In the genomic region with DNA sequence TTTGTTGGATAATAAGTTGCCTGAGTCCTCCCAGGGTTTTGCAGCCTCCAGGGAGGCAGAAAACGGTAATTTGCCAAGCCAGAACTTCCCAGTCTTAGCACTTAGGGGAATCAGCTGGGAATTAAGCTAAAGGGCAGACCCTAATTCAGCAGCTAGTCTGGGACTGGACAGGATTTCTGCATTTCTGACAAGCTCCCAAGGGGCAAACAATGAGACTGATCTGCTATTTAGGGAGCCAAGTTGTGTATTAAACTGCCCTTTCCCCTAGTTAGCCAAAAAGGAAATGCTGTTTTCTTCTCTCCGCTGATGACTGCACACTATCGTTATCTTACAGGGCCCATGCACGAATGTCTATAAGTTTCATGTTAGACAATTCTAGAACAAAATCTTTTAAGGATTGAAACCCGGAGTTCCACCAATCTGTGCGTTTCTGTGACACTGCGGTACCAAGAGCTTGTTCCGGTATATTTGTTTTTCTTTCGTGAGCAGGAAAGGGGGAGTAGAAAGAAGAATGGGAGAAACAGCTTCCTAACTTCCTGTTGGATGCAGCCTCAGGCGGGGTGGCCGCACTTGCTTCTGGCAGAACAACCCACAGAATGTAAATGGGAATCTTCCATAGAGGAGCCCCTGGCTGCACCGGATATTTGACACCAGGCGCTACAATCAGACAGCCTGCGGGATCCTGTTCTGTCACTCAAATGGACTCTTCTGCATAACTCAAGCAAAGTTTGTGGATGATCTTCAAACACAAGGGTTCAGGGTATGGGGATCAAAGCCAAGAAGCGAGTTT, we compare ENCODE assay signal across 10 mouse cellular contexts. TPM values are rescaled to one million over a fixed set of nuclear protein-coding genes. Genes with fewer than 3 reads are reported as not detected.
DNase-seq lines count a peak whose midpoint lies in the region; ATAC-seq and TF ChIP-seq lines count a peak whose summit lies in the region.
"Had no signal": no experiment of that assay in that cellular context is flagged by ENCODE, and none has a peak within 500 bp of the region (broad histone marks: within the 10 kb centered on the region; RNA-seq: fewer than 3 reads in every experiment).

No protein-coding gene starts in this region.

- ATAC-seq in lung, embryonic 14.5 days (ENCODE audit: insufficient read depth) = peak; percentile 65; the same call in 1 of the 2 replicates
- peak; percentile 68 for ATAC-seq in hindbrain, postnatal 0 days
- no peak for ATAC-seq in midbrain, embryonic 16.5 days

- no peaks in the 10 kb centered on the region for H3K9me3 ChIP-seq in lung, embryonic 14.5 days (ENCODE audit: low read depth, low read length)
- no peaks in the 10 kb centered on the region for H3K9me3 ChIP-seq in hindbrain, postnatal 0 days (ENCODE audit: low read length)
- no peaks in the 10 kb centered on the region for H3K9me3 ChIP-seq in midbrain, embryonic 16.5 days (replicated peaks; ENCODE audit: control insufficient read depth, low read length, poor library complexity, severe bottlenecking)
- H3K9me3 ChIP-seq: liver, embryonic 13.5 days; neural tube, embryonic 12.5 days had no signal

- peak overlapping the region; percentile 70 for H3K27ac ChIP-seq in lung, embryonic 14.5 days (ENCODE audit: low read depth)
- peak overlapping the region; percentile 32 for H3K27ac ChIP-seq in hindbrain, postnatal 0 days
- H3K27ac ChIP-seq in midbrain, embryonic 16.5 days (ENCODE audit: low read length) = peak overlapping the region; percentile 33; the same call in 1 of the 2 replicates
- H3K27ac ChIP-seq: liver, embryonic 13.5 days; neural tube, embryonic 12.5 days had no signal

- H3K27me3 ChIP-seq in lung, embryonic 14.5 days (ENCODE audit: insufficient read depth, low read length) = no peaks in the 10 kb centered on the region
- no peaks in the 10 kb centered on the region for H3K27me3 ChIP-seq in hindbrain, postnatal 0 days (ENCODE audit: insufficient read depth, low read length)
- H3K27me3 ChIP-seq in midbrain, embryonic 16.5 days (ENCODE audit: control insufficient read depth, insufficient read depth, low read depth, low read length) = no peaks in the 10 kb centered on the region
- H3K27me3 ChIP-seq: neural tube, embryonic 12.5 days had no signal

- 0 out of 2 replicates have a peak overlapping the region, but pooled peaks have one; percentile 22 for H3K9ac ChIP-seq in lung, embryonic 14.5 days
- H3K9ac ChIP-seq in hindbrain, postnatal 0 days (replicated peaks; ENCODE audit: low read length) = no peak overlapping the region
- no peak overlapping the region for H3K9ac ChIP-seq in midbrain, embryonic 16.5 days (ENCODE audit: low read depth, low read length)
- H3K9ac ChIP-seq: liver, embryonic 13.5 days; neural tube, embryonic 12.5 days had no signal

- DNase-seq in embryo, embryonic 10 days (ENCODE audit: low spot score) = peak; percentile 53
- no peak for DNase-seq in embryo, embryonic 9.5 days (ENCODE audit: extremely low spot score)
- peak; percentile 70 for DNase-seq in lung, embryonic 14.5 days
- DNase-seq in lung, adult 18-20 months = no peak
- DNase-seq in hindbrain, postnatal 0 days (ENCODE audit: low spot score) = no peak
- DNase-seq in left cerebral cortex, adult 9 months (ENCODE audit: low spot score in 2 of 2) = no peak
- no peak for DNase-seq in thymus, postnatal 10 days (ENCODE audit: low spot score in 2 of 2)
- DNase-seq: liver, embryonic 13.5 days had no signal

- peak overlapping the region; percentile 34 for H3K4me2 ChIP-seq in lung, embryonic 14.5 days
- peak overlapping the region; percentile 16; the same call in 1 of the 2 replicates for H3K4me2 ChIP-seq in hindbrain, postnatal 0 days (ENCODE audit: low read depth, low read length)
- H3K4me2 ChIP-seq in midbrain, embryonic 16.5 days (ENCODE audit: low read length) = no peak overlapping the region
- H3K4me2 ChIP-seq: liver, embryonic 13.5 days; neural tube, embryonic 12.5 days had no signal

- TF ChIP-seq CTCF in lung, embryonic 14.5 days (IDR thresholded peaks at IDR 0.05; ENCODE audit: low read depth) = no peak
- TF ChIP-seq CTCF in hindbrain, postnatal 0 days (IDR thresholded peaks at IDR 0.05; ENCODE audit: low read depth) = no peak

- no peak overlapping the region for H3K4me3 ChIP-seq in lung, embryonic 14.5 days (ENCODE audit: low read depth, low read length)
- no peak overlapping the region for H3K4me3 ChIP-seq in hindbrain, postnatal 0 days (ENCODE audit: low read length)
- H3K4me3 ChIP-seq in midbrain, embryonic 16.5 days (ENCODE audit: low read depth, low read length) = no peak overlapping the region
- H3K4me3 ChIP-seq: liver, embryonic 13.5 days; neural tube, embryonic 12.5 days had no signal

- H3K4me1 ChIP-seq in lung, embryonic 14.5 days (ENCODE audit: insufficient read depth) = peaks cover 11% of the 10 kb centered on the region
- H3K4me1 ChIP-seq in hindbrain, postnatal 0 days (ENCODE audit: insufficient read depth, low read length) = 0 out of 2 replicates have a peak, but pooled peaks cover 8% of the 10 kb centered on the region
- no peaks in the 10 kb centered on the region; the same call in none of the 2 replicates for H3K4me1 ChIP-seq in midbrain, embryonic 16.5 days (ENCODE audit: control insufficient read depth, insufficient read depth, low read length)
- H3K4me1 ChIP-seq: liver, embryonic 13.5 days; neural tube, embryonic 12.5 days had no signal

- H3K36me3 ChIP-seq in lung, embryonic 14.5 days (ENCODE audit: insufficient read depth) = no peaks in the 10 kb centered on the region
- H3K36me3 ChIP-seq in hindbrain, postnatal 0 days (ENCODE audit: insufficient read depth, low read length) = no peaks in the 10 kb centered on the region
- no peaks in the 10 kb centered on the region for H3K36me3 ChIP-seq in midbrain, embryonic 16.5 days (ENCODE audit: control insufficient read depth, insufficient read depth, low read length)
- H3K36me3 ChIP-seq: liver, embryonic 13.5 days; neural tube, embryonic 12.5 days had no signal

- 17% methylated on average over 15 of the region's 15 CpGs for WGBS in lung, embryonic 14.5 days
- 30% methylated on average over 15 of the region's 15 CpGs for WGBS in hindbrain, postnatal 0 days
- WGBS in midbrain, embryonic 16.5 days = 49% methylated on average over 15 of the region's 15 CpGs

RNA-seq across cellular contexts. Expression of a gene that starts 9.2 kb away (rescaled TPM):
- 23.3 and 24.2 TPM in 2 replicates for polyA plus RNA-seq in lung, embryonic 14.5 days (2014; fragmentation: Nextera tagmentation; extraction: Ambion mirVana)
- 20.8 and 22.7 TPM in 2 replicates for total RNA-seq in hindbrain, postnatal 0 days (2014; rRNA removed)
- 12.3 and 12.9 TPM in 2 replicates for polyA plus RNA-seq in hindbrain, postnatal 0 days (2015; fragmentation: Nextera tagmentation; extraction: Ambion mirVana)
- 9.5 and 11.7 TPM in 2 replicates for polyA plus RNA-seq in midbrain, embryonic 16.5 days (2015; fragmentation: Nextera tagmentation; extraction: Ambion mirVana)

Comparison
In these comparisons a context has a peak if more than half of its experiments do, and no peak if none do; other contexts are left out.
1. DNase-seq: peak in embryo, embryonic 10 days (single experiment) and lung, embryonic 14.5 days (single experiment); none in embryo, embryonic 9.5 days (single experiment), lung, adult 18-20 months (0 of 2), hindbrain, postnatal 0 days (single experiment), left cerebral cortex, adult 9 months (0 of 2) and thymus, postnatal 10 days (0 of 2).
2. Peak in every context shown above with its lines, with median percentiles within 50 percentile points of each other: H3K27ac ChIP-seq.